Mouse (Mus musculus) G1E (cell line): ENCODE data around the gene Arl1.

ENCODE experiments used
- CTCF ChIP-seq: IDR thresholded peaks from 2 replicates; pipeline ENCODE4 v1.5.1; 2012; ENCODE audit warnings: low read depth, low read length, inconsistent platforms, mixed read lengths
- GATA1 ChIP-seq: IDR thresholded peaks from 2 replicates; pipeline ENCODE4 v1.6.1; 2012; ENCODE audit warnings: borderline replicate concordance, low read length, inconsistent platforms, mixed read lengths
- GATA2 ChIP-seq: IDR thresholded peaks from 2 replicates; pipeline ENCODE4 v1.6.1; 2012; ENCODE audit warnings: low read depth, low read length, inconsistent platforms, borderline replicate concordance

DNA sequence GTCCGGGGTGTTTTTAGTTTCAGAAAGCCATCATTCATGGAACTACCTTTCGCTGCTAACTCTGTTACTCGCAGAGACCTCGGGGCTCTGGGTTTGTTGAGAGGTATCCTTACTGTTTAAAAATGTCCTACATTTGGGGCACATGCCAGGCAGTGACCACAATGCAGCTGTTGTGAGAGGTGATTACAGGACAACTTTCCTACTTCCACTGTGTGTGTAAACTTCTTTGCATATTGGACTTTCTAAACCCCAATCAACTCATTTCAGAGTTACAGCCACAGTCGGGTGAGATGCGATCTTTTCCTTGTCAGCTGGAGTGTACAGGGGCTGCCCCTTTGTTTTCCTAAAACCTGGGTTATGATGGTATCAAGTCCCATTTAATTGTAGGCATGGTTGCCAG lies 15.0 kb upstream of the Arl1 start:
- no peak for TF ChIP-seq CTCF
- TF ChIP-seq GATA2: no peak
- no peak for TF ChIP-seq GATA1
